Mouse (Mus musculus) forebrain, embryonic 15.5 days (tissue): Measurements from ENCODE around the gene Samd13. TPM values are rescaled to one million over a fixed set of nuclear protein-coding genes. Genes with fewer than 3 reads are reported as not detected.

Experiments
- ATAC-seq: fragments of 200-750 bp; cut with Nextera tagmentation; replicated peaks from 2 replicates; pipeline ENCODE4 v1.8.0; 2017; ENCODE audit warnings: mild to moderate bottlenecking, moderate TSS enrichment, moderate library complexity
- H3K27ac ChIP-seq: fragments of 300-500 bp; sonication (generic); replicated peaks from 2 replicates; pipeline ENCODE4 v1.5.1; 2015; ENCODE audit warnings: mild to moderate bottlenecking, inconsistent platforms
- H3K27me3 ChIP-seq: fragments of 300-500 bp; sonication (generic); 2 replicates; pipeline ENCODE4 v1.6.1; 2015; ENCODE audit warnings: inconsistent platforms
- H3K36me3 ChIP-seq: fragments of 300-500 bp; sonication (generic); 2 replicates; pipeline ENCODE4 v1.6.1; 2015; ENCODE audit warnings: mild to moderate bottlenecking, inconsistent platforms
- H3K4me1 ChIP-seq: fragments of 300-500 bp; sonication (generic); 2 replicates; pipeline ENCODE4 v1.6.1; 2015; ENCODE audit warnings: inconsistent platforms
- H3K4me2 ChIP-seq: fragments of 300-500 bp; sonication (generic); replicated peaks from 2 replicates; pipeline ENCODE4 v1.6.1; 2015; ENCODE audit warnings: mild to moderate bottlenecking, inconsistent platforms
- H3K4me3 ChIP-seq: fragments of 300-500 bp; sonication (generic); 2 replicates; pipeline ENCODE4 v1.5.1; 2015; ENCODE audit warnings: mild to moderate bottlenecking, inconsistent platforms
- H3K9ac ChIP-seq: fragments of 300-500 bp; sonication (generic); replicated peaks from 2 replicates; pipeline ENCODE4 v1.6.1; 2015; ENCODE audit warnings: mild to moderate bottlenecking, inconsistent platforms
- H3K9me3 ChIP-seq: fragments of 300-500 bp; sonication (generic); 2 replicates; pipeline ENCODE4 v1.6.1; 2016; ENCODE audit warnings: inconsistent platforms
- WGBS: fragments of 180-500 bp; shearing (Covaris S2); methylation state at CpG from one replicate; pipeline ENCODE4 v1.1.7; 2015; ENCODE audit warnings: mixed read lengths; 5-methylcytosine and 5-hydroxymethylcytosine counted together
- polyA plus RNA-seq: library from polyadenylated mRNA; unstranded; fragments of >200 nt; fragmentation: Nextera tagmentation; extraction: Ambion mirVana; gene quantifications from 2 replicates; pipeline ENCODE4 v1.2.1, GENCODE M21; 2015

The Samd13 gene
- polyA plus RNA-seq, 1 experiment from 2014 or later = 0.48 TPM

GRCm38 (mm10) chr3:146604647-146605046, 80.7 kb downstream of the Samd13 start:
- ATAC-seq = no peak
- H3K9me3 ChIP-seq = no peaks in the 10 kb centered on the region
- H3K4me3 ChIP-seq = no peak overlapping the region

GRCm38 (mm10) chr3:146602531-146602930, 82.9 kb downstream of the Samd13 start:
- Histone ChIP-seq H3K4me3 (no peak overlapping the region), H3K27ac (no peak overlapping the region), H3K36me3 (no peaks in the 10 kb centered on the region), H3K4me2 (no peak overlapping the region), H3K27me3 (no peaks in the 10 kb centered on the region), H3K9ac (no peak overlapping the region), H3K4me1 (no peaks in the 10 kb centered on the region), H3K9me3 (no peaks in the 10 kb centered on the region)
- WGBS = 91% methylated on average over 3 of the region's 3 CpGs
- ATAC-seq = no peak

More at GRCm38 (mm10) chr3:146604647-146605046, 80.7 kb downstream of the Samd13 start:
- H3K4me1 ChIP-seq = no peaks in the 10 kb centered on the region
- no peaks in the 10 kb centered on the region for H3K27me3 ChIP-seq
- 85% methylated on average over 9 of the region's 9 CpGs for WGBS
- no peak overlapping the region for H3K9ac ChIP-seq
- no peaks in the 10 kb centered on the region for H3K36me3 ChIP-seq
- no peak overlapping the region for H3K4me2 ChIP-seq
- no peak overlapping the region for H3K27ac ChIP-seq

GRCm38 (mm10) chr3:146601205-146601604, 84.2 kb downstream of the Samd13 start:
- H3K4me1 ChIP-seq = no peaks in the 10 kb centered on the region
- no peak overlapping the region for H3K9ac ChIP-seq
- WGBS = 91% methylated on average over 2 of the region's 2 CpGs
- H3K4me3 ChIP-seq = no peak overlapping the region
- H3K27ac ChIP-seq = no peak overlapping the region
- no peak overlapping the region for H3K4me2 ChIP-seq
- no peaks in the 10 kb centered on the region for H3K27me3 ChIP-seq
- no peaks in the 10 kb centered on the region for H3K36me3 ChIP-seq
- no peaks in the 10 kb centered on the region for H3K9me3 ChIP-seq
- no peak for ATAC-seq

GRCm38 (mm10) chr3:146599198-146599900, 86.0 kb downstream of the Samd13 start:
- ATAC-seq = no peak
- Histone ChIP-seq H3K27me3 (no peaks in the 10 kb centered on the region), H3K36me3 (no peaks in the 10 kb centered on the region), H3K9ac (no peak overlapping the region), H3K4me1 (no peaks in the 10 kb centered on the region), H3K27ac (no peak overlapping the region), H3K4me2 (no peak overlapping the region), H3K4me3 (no peak overlapping the region), H3K9me3 (no peaks in the 10 kb centered on the region)
- WGBS = 88% methylated on average over 6 of the region's 6 CpGs

GRCm38 (mm10) chr3:146598411-146598810, 87.0 kb downstream of the Samd13 start:
- Histone ChIP-seq H3K4me3 (no peak overlapping the region), H3K27me3 (no peaks in the 10 kb centered on the region), H3K27ac (no peak overlapping the region), H3K36me3 (no peaks in the 10 kb centered on the region), H3K4me2 (no peak overlapping the region), H3K9me3 (no peaks in the 10 kb centered on the region), H3K9ac (no peak overlapping the region), H3K4me1 (no peaks in the 10 kb centered on the region)
- no peak for ATAC-seq
- WGBS = 76% methylated on average over 6 of the region's 6 CpGs

- no peaks in the 10 kb centered on the region for H3K9me3 ChIP-seq
- 91% methylated on average over 7 of the region's 7 CpGs for WGBS
- H3K4me2 ChIP-seq = no peak overlapping the region
- ATAC-seq = no peak
- no peaks in the 10 kb centered on the region for H3K4me1 ChIP-seq
- H3K36me3 ChIP-seq = no peaks in the 10 kb centered on the region
- no peak overlapping the region for H3K4me3 ChIP-seq
- no peak overlapping the region for H3K27ac ChIP-seq
- no peaks in the 10 kb centered on the region for H3K27me3 ChIP-seq
- H3K9ac ChIP-seq = no peak overlapping the region
Measured at GRCm38 (mm10) chr3:146596864-146597263, 88.5 kb downstream of the Samd13 start.

- WGBS = 79% methylated on average over 8 of the region's 8 CpGs
- H3K4me1 ChIP-seq = no peaks in the 10 kb centered on the region
- no peak overlapping the region for H3K4me2 ChIP-seq
- ATAC-seq = no peak
- no peaks in the 10 kb centered on the region for H3K27me3 ChIP-seq
- no peaks in the 10 kb centered on the region for H3K36me3 ChIP-seq
- H3K27ac ChIP-seq = no peak overlapping the region
- H3K9ac ChIP-seq = no peak overlapping the region
- no peaks in the 10 kb centered on the region for H3K9me3 ChIP-seq
- no peak overlapping the region for H3K4me3 ChIP-seq
Measured at GRCm38 (mm10) chr3:146596387-146596786, 89.0 kb downstream of the Samd13 start.

GRCm38 (mm10) chr3:146595440-146595839, 90.0 kb downstream of the Samd13 start:
- no peaks in the 10 kb centered on the region for H3K27me3 ChIP-seq
- WGBS = 92% methylated on average over 6 of the region's 6 CpGs
- no peak overlapping the region for H3K4me2 ChIP-seq
- no peak overlapping the region for H3K27ac ChIP-seq
- H3K36me3 ChIP-seq = no peaks in the 10 kb centered on the region
- H3K9me3 ChIP-seq = no peaks in the 10 kb centered on the region
- H3K4me1 ChIP-seq = no peaks in the 10 kb centered on the region
- H3K9ac ChIP-seq = no peak overlapping the region
- ATAC-seq = no peak
- H3K4me3 ChIP-seq = no peak overlapping the region

Other genes starting within 250 kb of the Samd13 start
- 4.0 TPM in 2 replicates for gene Ctbs, start 235.8 kb downstream of the Samd13 start, polyA plus RNA-seq
- 6.1 and 6.8 TPM in 2 replicates for gene Spata1, start 185.8 kb downstream of the Samd13 start, polyA plus RNA-seq
- 415 and 426 TPM in 2 replicates for gene Gng5, start 185.8 kb downstream of the Samd13 start, polyA plus RNA-seq
- gene Rpf1, start 164.2 kb downstream of the Samd13 start, polyA plus RNA-seq = 54.7 and 56.2 TPM in 2 replicates
- not detected in 2 replicates for gene Uox, start 115.2 kb downstream of the Samd13 start, polyA plus RNA-seq
- not detected in 2 replicates for gene Dnase2b, start 70.0 kb downstream of the Samd13 start, polyA plus RNA-seq
- gene 4930503B20Rik, start 34.3 kb downstream of the Samd13 start, polyA plus RNA-seq = not detected in 2 replicates
- gene Prkacb, start 127.4 kb upstream of the Samd13 start, polyA plus RNA-seq = 150 and 162 TPM in 2 replicates
- 7.1 and 8.5 TPM in 2 replicates for gene Ttll7, start 166.8 kb upstream of the Samd13 start, polyA plus RNA-seq